Mouse (Mus musculus) CH12.LX (cell line): Measurements from ENCODE around the gene Gng8. TPM values are rescaled to one million over a fixed set of nuclear protein-coding genes. Genes with fewer than 3 reads are reported as not detected.

Experiments
- DNase-seq: peaks from one replicate; pipeline ENCODE4 v3.0.0-alpha.2; 2013; ENCODE audit errors: extremely low read depth
- H3K27ac ChIP-seq: 2 replicates; pipeline ENCODE4 v1.5.1; 2012; ENCODE audit warnings: low read depth, mild to moderate bottlenecking, control low read depth, moderate library complexity; ENCODE audit not compliant: insufficient read depth
- H3K27me3 ChIP-seq: replicated peaks from 2 replicates; pipeline ENCODE3; 2012; ENCODE audit warnings: inconsistent platforms
- H3K36me3 ChIP-seq, 2 experiments: replicated peaks in 1 of 2; 2 replicates each; pipeline versions ENCODE3 to v1.6.1; 2012; ENCODE audit warnings: inconsistent platforms in 1 of 2, low read length in 1 of 2, mild to moderate bottlenecking in 1 of 2, mixed read lengths in 1 of 2, moderate library complexity in 1 of 2; ENCODE audit not compliant: control insufficient read depth in 1 of 2, insufficient read depth in 1 of 2
- H3K4me1 ChIP-seq, 2 experiments: 2 replicates each; pipeline ENCODE4 v1.6.1; 2012; ENCODE audit warnings: inconsistent platforms in 1 of 2, moderate library complexity in 1 of 2; ENCODE audit not compliant: insufficient read depth in 2 of 2, control insufficient read depth in 1 of 2
- H3K4me2 ChIP-seq: 2 replicates; pipeline ENCODE4 v1.6.1; 2012; ENCODE audit warnings: low read depth, mild to moderate bottlenecking, control low read depth; ENCODE audit not compliant: poor library complexity, insufficient read depth, severe bottlenecking
- H3K4me3 ChIP-seq, 3 experiments: fragments of 150-350 bp in 1 of 3; sonication (generic) in 1 of 3; replicated peaks in 1 of 3; 2 replicates each; pipeline versions ENCODE3 to v1.5.1; 2011 to 2012; ENCODE audit warnings: low read depth in 2 of 3, low read length in 2 of 3, mild to moderate bottlenecking in 2 of 3, moderate library complexity in 2 of 3, control low read depth in 1 of 3, improper control_type of control experiment in 1 of 3, inconsistent platforms in 1 of 3, mixed read lengths in 1 of 3; ENCODE audit not compliant: poor library complexity in 1 of 3
- H3K79me2 ChIP-seq: replicated peaks from 2 replicates; pipeline ENCODE4 v1.6.1; 2012; ENCODE audit warnings: mild to moderate bottlenecking, moderate library complexity; ENCODE audit not compliant: control insufficient read depth, poor library complexity, insufficient read depth, severe bottlenecking; ENCODE audit errors: extremely low read depth
- H3K9ac ChIP-seq: 2 replicates; pipeline ENCODE4 v1.6.1; 2012; ENCODE audit warnings: low read depth, mild to moderate bottlenecking, control low read depth, moderate library complexity; ENCODE audit not compliant: insufficient read depth
- H3K9me3 ChIP-seq: replicated peaks from 2 replicates; pipeline ENCODE3; 2012; ENCODE audit warnings: low read length, inconsistent platforms, mixed read lengths
- BHLHE40 ChIP-seq: IDR thresholded peaks from 2 replicates; pipeline ENCODE4 v1.6.1; 2011; ENCODE audit warnings: mild to moderate bottlenecking, low read depth, low read length, improper control_type of control experiment
- CHD2 ChIP-seq: IDR thresholded peaks from 2 replicates; pipeline ENCODE4 v1.6.1; 2011; ENCODE audit warnings: low read length, improper control_type of control experiment
- CTCF ChIP-seq, 2 experiments: IDR thresholded peaks in 1 of 2; conservative IDR thresholded peaks in 1 of 2; 2 replicates each; pipeline ENCODE4 v1.5.1; 2011 to 2012; ENCODE audit warnings: low read depth in 2 of 2, low read length in 2 of 2, improper control_type of control experiment in 1 of 2, inconsistent platforms in 1 of 2, mild to moderate bottlenecking in 1 of 2, moderate library complexity in 1 of 2
- E2F4 ChIP-seq: IDR thresholded peaks from 2 replicates; pipeline ENCODE4 v1.6.1; 2011; ENCODE audit warnings: low read depth, low read length, improper control_type of control experiment; ENCODE audit not compliant: insufficient replicate concordance
- EP300 ChIP-seq: IDR thresholded peaks from 2 replicates; pipeline ENCODE4 v1.6.1; 2011; ENCODE audit warnings: low read length, improper control_type of control experiment
- ETS1 ChIP-seq: conservative IDR thresholded peaks from 2 replicates; pipeline ENCODE4 v1.6.1; 2012; ENCODE audit warnings: low read depth, mild to moderate bottlenecking, inconsistent platforms, low read length, improper control_type of control experiment, moderate library complexity
- GABPA ChIP-seq: IDR thresholded peaks from 2 replicates; pipeline ENCODE4 v1.6.1; 2012; ENCODE audit warnings: low read depth, low read length, improper control_type of control experiment, inconsistent platforms; ENCODE audit not compliant: insufficient replicate concordance
- HCFC1 ChIP-seq: IDR thresholded peaks from 2 replicates; pipeline ENCODE4 v1.6.1; 2012; ENCODE audit warnings: low read depth, mild to moderate bottlenecking, inconsistent platforms, low read length, improper control_type of control experiment
- JUND ChIP-seq: conservative IDR thresholded peaks from 2 replicates; pipeline ENCODE4 v1.6.1; 2011; ENCODE audit warnings: low read depth, low read length, improper control_type of control experiment
- KAT2A ChIP-seq: IDR thresholded peaks from 2 replicates; pipeline ENCODE4 v1.6.1; 2012; ENCODE audit warnings: low read length, improper control_type of control experiment, inconsistent platforms; ENCODE audit not compliant: insufficient replicate concordance
- MAFK ChIP-seq: IDR thresholded peaks from 2 replicates; pipeline ENCODE4 v1.6.1; 2011; ENCODE audit warnings: low read length, improper control_type of control experiment; ENCODE audit not compliant: insufficient replicate concordance
- MAX ChIP-seq: IDR thresholded peaks from 2 replicates; pipeline ENCODE4 v1.6.1; 2011; ENCODE audit warnings: low read length, improper control_type of control experiment
- MXI1 ChIP-seq: IDR thresholded peaks from 2 replicates; pipeline ENCODE4 v1.6.1; 2011; ENCODE audit warnings: mild to moderate bottlenecking, low read depth, low read length, improper control_type of control experiment
- PAX5 ChIP-seq: IDR thresholded peaks from 2 replicates; pipeline ENCODE4 v1.6.1; 2012; ENCODE audit warnings: low read length, inconsistent platforms, mixed read lengths
- POLR2A ChIP-seq: IDR thresholded peaks from 2 replicates; pipeline ENCODE4 v1.6.1; 2011; ENCODE audit warnings: low read depth, mild to moderate bottlenecking, improper control_type of control experiment, low read length
- POLR2AphosphoS2 ChIP-seq: IDR thresholded peaks from 2 replicates; pipeline ENCODE4 v1.6.1; 2011; ENCODE audit warnings: low read depth, low read length, improper control_type of control experiment
- RCOR1 ChIP-seq: conservative IDR thresholded peaks from 2 replicates; pipeline ENCODE4 v1.6.1; 2012; ENCODE audit warnings: low read depth, mild to moderate bottlenecking, inconsistent platforms, low read length, improper control_type of control experiment
- TBP ChIP-seq: conservative IDR thresholded peaks from 2 replicates; pipeline ENCODE4 v1.6.1; 2011; ENCODE audit warnings: low read depth, low read length, improper control_type of control experiment
- TCF12 ChIP-seq: IDR thresholded peaks from 2 replicates; pipeline ENCODE4 v1.6.1; 2014; ENCODE audit warnings: low read depth, mild to moderate bottlenecking, inconsistent platforms, low read length, improper control_type of control experiment
- USF1 ChIP-seq: IDR thresholded peaks from 2 replicates; pipeline ENCODE4 v1.6.1; 2014; ENCODE audit warnings: low read depth, mild to moderate bottlenecking, inconsistent platforms, low read length, improper control_type of control experiment
- USF2 ChIP-seq: conservative IDR thresholded peaks from 2 replicates; pipeline ENCODE4 v1.6.1; 2011; ENCODE audit warnings: low read depth, low read length, improper control_type of control experiment
- ZC3H11A ChIP-seq: IDR thresholded peaks from 2 replicates; pipeline ENCODE4 v1.6.1; 2012; ENCODE audit warnings: low read depth, mild to moderate bottlenecking, inconsistent platforms, low read length, improper control_type of control experiment
- ZMIZ1 ChIP-seq: IDR thresholded peaks from 2 replicates; pipeline ENCODE4 v1.6.1; 2012; ENCODE audit warnings: low read depth, mild to moderate bottlenecking, inconsistent platforms, low read length, improper control_type of control experiment
- dilution Hi-C: fragments of 300-500 bp; cut with MboI; formaldehyde crosslinking; loops from 2 replicates; pipeline ENCODE4 v1.14.3; 2020; ENCODE audit warnings: low sequenced_read_pairs; ENCODE audit not compliant: extremely low pct_unique_long_range_greater_than_20kb, extremely low pct_ligation_motif_present
- in situ Hi-C: fragments of 300-500 bp; cut with MboI; formaldehyde crosslinking; loops from 3 replicates; pipeline ENCODE4 v1.14.3; 2019; ENCODE audit warnings: low sequenced_read_pairs, low pct_ligation_motif_present, low pct_unique_long_range_greater_than_20kb, mixed read lengths
- polyA plus RNA-seq: library from polyadenylated mRNA; unstranded; fragments of >175 nt; gene quantifications from 2 replicates; pipeline ENCODE4 v1.2.1, GENCODE M21; 2012; ENCODE audit warnings: low read depth; ENCODE audit not compliant: insufficient read length
- total RNA-seq, 2 experiments: library from RNA; depleted of rRNA; stranded (reverse); fragments of 300-350 nt in 1 of 2; fragments of >200 nt in 1 of 2; gene quantifications; 2 replicates each; pipeline ENCODE4 v1.2.3; 2012 to 2014

The Gng8 gene
- total and polyA plus RNA-seq, 3 experiments = 0.25 to 2.4 TPM; not detected in 1

GRCm38 (mm10) chr7:16915461-16916340 lies 24.1 kb downstream of the Gng8 start:
- Histone ChIP-seq H3K4me2 (no peak overlapping the region), H3K9me3 (no peaks in the 10 kb centered on the region), H3K9ac (no peak overlapping the region)
- no peak for TF ChIP-seq TBP
- no peak for TF ChIP-seq USF2
- no peak for TF ChIP-seq RCOR1
- TF ChIP-seq POLR2AphosphoS2 = no peak
- TF ChIP-seq PAX5 = no peak
- no peak for TF ChIP-seq JUND
- no peak for TF ChIP-seq MAX
- TF ChIP-seq, all 38 proteins: peak for 0
- Histone ChIP-seq H3K27ac (no peak overlapping the region), H3K27me3 (no peaks in the 10 kb centered on the region), H3K4me3 (no peak overlapping the region), H3K36me3 (peaks cover 55 to 91% of the 10 kb centered on the region in 2 experiments), H3K4me1 (peaks cover 0 to 29% of the 10 kb centered on the region in 2 experiments; a peak in 2 of 4 replicates), H3K79me2 (peaks cover 12% of the 10 kb centered on the region)
- in situ Hi-C loops (no loop called here), dilution Hi-C loops (no loop called here)
- DNase-seq = no peak

DNA sequence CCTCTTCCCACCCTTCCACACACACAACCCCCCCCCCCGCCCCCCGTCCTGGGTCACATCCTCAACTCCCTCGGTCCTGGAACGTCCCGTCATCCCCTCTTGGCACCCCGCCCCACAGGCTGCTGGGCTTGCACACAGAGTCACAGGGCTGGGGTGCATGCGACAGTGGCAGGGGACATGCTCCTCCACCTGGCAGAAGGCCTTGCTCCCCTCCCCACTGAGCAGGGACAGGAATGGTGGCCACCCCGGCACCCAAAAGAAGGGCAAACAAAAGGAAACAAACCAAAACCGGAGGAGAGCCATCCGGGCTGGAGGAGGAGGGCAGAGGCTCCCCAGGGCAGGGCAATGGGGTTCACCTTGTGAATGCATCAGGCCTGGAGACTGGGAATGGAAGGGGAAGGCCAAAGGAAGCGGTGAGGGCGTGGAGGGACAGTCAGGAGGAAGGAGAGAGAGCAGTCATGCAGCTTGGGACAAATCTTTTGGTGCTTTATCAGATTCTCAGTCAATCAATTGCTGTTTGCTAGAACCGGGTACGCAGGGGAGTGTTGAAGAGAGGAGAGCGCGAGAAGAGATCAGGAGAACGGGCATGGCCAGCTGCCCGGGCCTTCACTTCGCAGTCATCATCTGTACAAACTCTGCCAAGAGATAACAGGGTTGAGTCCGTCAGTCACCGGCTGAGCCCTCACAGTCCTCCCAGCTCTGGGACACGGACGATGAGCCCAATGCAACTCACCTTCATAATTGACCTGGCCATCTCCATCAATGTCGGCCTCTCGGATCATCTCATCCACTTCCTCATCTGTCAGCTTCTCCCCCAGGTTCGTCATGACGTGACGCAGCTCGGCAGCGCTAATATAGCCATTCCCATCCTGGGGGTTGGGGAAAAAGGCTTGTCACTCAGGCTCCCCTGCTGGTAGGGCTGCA lies 25.0 kb downstream of the Gng8 start:
- no peaks in the 10 kb centered on the region for H3K27me3 ChIP-seq
- no peak for DNase-seq
- TF ChIP-seq ETS1 = no peak
- TF ChIP-seq HCFC1 = no peak
- TF ChIP-seq KAT2A = no peak
- TF ChIP-seq USF2 = no peak
- TF ChIP-seq POLR2A = no peak
- TF ChIP-seq ZMIZ1 = no peak
- no peak for TF ChIP-seq E2F4
- TF ChIP-seq CHD2 = no peak
- TF ChIP-seq ZC3H11A = no peak
- TF ChIP-seq MAFK = no peak
- no peak for TF ChIP-seq USF1
- no peak for TF ChIP-seq MXI1
- no peak for TF ChIP-seq TCF12
- no peak for TF ChIP-seq BHLHE40
- TF ChIP-seq GABPA = no peak
- no peak for TF ChIP-seq JUND
- no peak for TF ChIP-seq EP300
- TF ChIP-seq CTCF (conservative IDR thresholded peaks at IDR 0.05 in 1 of 2, IDR thresholded peaks at IDR 0.05 in 1 of 2; ENCODE audit: low read depth in 2 of 2, low read length in 2 of 2) = no peak
- TF ChIP-seq, all 38 proteins: peak for 0
- no peak overlapping the region for H3K4me2 ChIP-seq
- no peaks in the 10 kb centered on the region for H3K9me3 ChIP-seq
- H3K4me1 ChIP-seq = peaks cover 0 to 31% of the 10 kb centered on the region in 2 experiments; a peak in 2 of 4 replicates
- in situ Hi-C loops (no loop called here), dilution Hi-C loops (no loop called here)
- H3K4me3 ChIP-seq = no peak overlapping the region
- H3K9ac ChIP-seq = no peak overlapping the region
- H3K79me2 ChIP-seq = peaks cover 21% of the 10 kb centered on the region
- H3K36me3 ChIP-seq = peaks cover 62 to 93% of the 10 kb centered on the region in 2 experiments
- no peak overlapping the region for H3K27ac ChIP-seq
